Mouse (Mus musculus): Measurements from ENCODE around the gene Dirc2. TPM values are rescaled to one million over a fixed set of nuclear protein-coding genes. Genes with fewer than 3 reads are reported as not detected.

The Dirc2 gene
- polyA plus RNA-seq, 1 experiment from 2014 or later, result 17.0 TPM

DNA sequence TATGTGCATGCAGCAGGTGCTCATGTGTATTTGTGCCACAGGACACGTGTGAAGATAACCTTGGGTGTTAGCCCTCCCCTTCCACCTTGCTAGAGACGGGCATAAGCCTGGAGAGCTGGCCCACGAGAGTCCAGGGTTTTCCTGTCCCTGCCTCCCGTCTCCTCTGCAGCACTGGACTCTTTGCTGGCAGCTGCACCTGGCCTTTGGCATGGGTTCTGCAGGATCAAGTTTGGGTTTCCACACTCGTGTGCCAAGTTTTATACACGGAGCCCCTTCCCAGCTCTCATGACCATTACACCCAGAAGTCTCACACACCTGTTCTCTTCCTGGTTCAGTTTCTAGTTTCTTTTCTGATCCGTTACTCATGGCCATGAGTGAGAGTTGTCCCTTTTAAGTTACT is 55.5 kb downstream of the Dirc2 start:
- no peak overlapping the region for H3K4me2 ChIP-seq
- 45% methylated on average over 7 of the region's 7 CpGs for WGBS
- no peak for ATAC-seq (ENCODE audit: insufficient number of reproducible peaks, insufficient read depth, low FRiP score, low TSS enrichment, low read depth)
- no peak overlapping the region for H3K4me3 ChIP-seq (replicated peaks)
- H3K9me3 ChIP-seq, result no peaks in the 10 kb centered on the region; the same call in 1 of the 2 replicates
- H3K27me3 ChIP-seq, result no peaks in the 10 kb centered on the region
- no peak overlapping the region; the same call in 1 of the 2 replicates for H3K27ac ChIP-seq
- peaks cover 51% of the 10 kb centered on the region for H3K4me1 ChIP-seq (replicated peaks)
- no peak overlapping the region for H3K9ac ChIP-seq (replicated peaks)
- peaks cover 15% of the 10 kb centered on the region; the same call in 1 of the 2 replicates for H3K36me3 ChIP-seq

DNA sequence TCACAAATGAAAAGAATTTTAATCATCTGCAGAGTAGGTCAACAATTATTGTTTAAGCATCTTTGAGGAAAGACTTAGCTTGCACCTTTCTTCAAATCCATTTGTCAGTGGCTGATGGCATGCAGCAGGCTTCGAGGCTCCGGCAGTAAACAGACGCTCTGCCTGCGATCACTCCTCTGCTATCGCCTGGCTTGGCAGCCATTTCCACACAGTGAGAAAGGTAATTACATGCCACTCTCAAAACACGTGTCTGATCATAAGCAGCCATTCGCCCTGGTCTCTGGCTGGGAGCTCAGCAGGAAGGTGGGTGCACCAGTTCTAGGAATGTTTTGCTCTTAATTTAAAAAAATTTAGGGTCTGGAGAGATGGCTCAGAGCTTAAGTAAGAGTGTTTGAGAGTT is 58.2 kb downstream of the Dirc2 start:
- Histone ChIP-seq H3K36me3 (peaks cover 3% of the 10 kb centered on the region; the same call in 1 of the 2 replicates), H3K4me3 (replicated peaks) (no peak overlapping the region), H3K27ac (no peak overlapping the region), H3K27me3 (no peaks in the 10 kb centered on the region), H3K4me2 (no peak overlapping the region), H3K4me1 (replicated peaks) (peaks cover 62% of the 10 kb centered on the region), H3K9ac (replicated peaks) (no peak overlapping the region), H3K9me3 (no peaks in the 10 kb centered on the region)
- 26% methylated on average over 7 of the region's 7 CpGs for WGBS
- ATAC-seq (ENCODE audit: insufficient number of reproducible peaks, insufficient read depth, low FRiP score, low TSS enrichment, low read depth), result no peak

DNA sequence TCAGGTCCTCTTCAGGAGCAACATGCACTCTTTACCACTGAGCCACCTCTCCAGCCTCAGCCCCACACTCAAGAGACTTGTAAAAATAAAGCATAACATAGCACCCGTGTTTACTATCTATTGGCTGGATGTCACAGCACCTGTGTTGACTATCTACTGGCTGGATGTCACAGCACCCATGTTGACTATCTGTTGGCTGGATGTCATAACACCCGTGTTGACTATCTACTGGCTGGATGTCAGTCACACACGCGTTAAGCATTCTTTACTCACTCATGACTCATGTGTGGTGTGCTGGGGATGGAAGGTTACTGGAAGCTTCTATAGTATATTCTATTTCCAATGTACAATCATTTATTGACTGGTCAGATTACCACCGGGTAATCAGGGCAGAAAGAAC is 62.2 kb downstream of the Dirc2 start:
- Histone ChIP-seq H3K36me3 (peaks cover 3% of the 10 kb centered on the region; the same call in 1 of the 2 replicates), H3K27ac (no peak overlapping the region), H3K4me3 (replicated peaks) (no peak overlapping the region), H3K27me3 (no peaks in the 10 kb centered on the region), H3K9me3 (no peaks in the 10 kb centered on the region), H3K4me2 (no peak overlapping the region), H3K4me1 (replicated peaks) (peaks cover 49% of the 10 kb centered on the region), H3K9ac (replicated peaks) (no peak overlapping the region)
- WGBS, result 90% methylated on average over 5 of the region's 5 CpGs
- ATAC-seq (ENCODE audit: insufficient number of reproducible peaks, insufficient read depth, low FRiP score, low TSS enrichment, low read depth), result no peak

DNA sequence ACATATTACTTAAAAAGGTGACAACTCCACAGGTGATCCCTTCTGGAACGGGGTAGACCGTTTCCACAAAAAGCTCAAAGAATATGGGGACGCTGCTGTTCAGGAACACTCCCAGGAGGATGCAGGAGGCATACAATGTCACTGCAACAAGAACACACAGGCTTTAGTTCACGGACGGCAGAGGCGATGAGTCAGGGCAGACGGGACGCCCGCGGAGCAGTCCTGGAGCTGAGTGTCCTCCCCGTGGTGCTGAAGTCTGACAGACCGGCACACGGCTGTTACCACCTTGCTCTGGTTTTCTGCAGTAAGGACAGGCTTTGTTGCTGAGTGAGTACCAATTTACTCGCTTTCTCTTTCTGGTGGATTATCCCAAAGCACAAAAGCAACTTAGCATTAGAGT is 64.4 kb downstream of the Dirc2 start:
- no peak for ATAC-seq (ENCODE audit: insufficient number of reproducible peaks, insufficient read depth, low FRiP score, low TSS enrichment, low read depth)
- Histone ChIP-seq H3K36me3 (peaks cover 3% of the 10 kb centered on the region; the same call in 1 of the 2 replicates), H3K27me3 (no peaks in the 10 kb centered on the region), H3K9ac (replicated peaks) (no peak overlapping the region), H3K4me1 (replicated peaks) (peaks cover 38% of the 10 kb centered on the region), H3K4me3 (replicated peaks) (no peak overlapping the region), H3K9me3 (no peaks in the 10 kb centered on the region), H3K27ac (no peak overlapping the region), H3K4me2 (no peak overlapping the region)
- WGBS, result 75% methylated on average over 14 of the region's 14 CpGs

DNA sequence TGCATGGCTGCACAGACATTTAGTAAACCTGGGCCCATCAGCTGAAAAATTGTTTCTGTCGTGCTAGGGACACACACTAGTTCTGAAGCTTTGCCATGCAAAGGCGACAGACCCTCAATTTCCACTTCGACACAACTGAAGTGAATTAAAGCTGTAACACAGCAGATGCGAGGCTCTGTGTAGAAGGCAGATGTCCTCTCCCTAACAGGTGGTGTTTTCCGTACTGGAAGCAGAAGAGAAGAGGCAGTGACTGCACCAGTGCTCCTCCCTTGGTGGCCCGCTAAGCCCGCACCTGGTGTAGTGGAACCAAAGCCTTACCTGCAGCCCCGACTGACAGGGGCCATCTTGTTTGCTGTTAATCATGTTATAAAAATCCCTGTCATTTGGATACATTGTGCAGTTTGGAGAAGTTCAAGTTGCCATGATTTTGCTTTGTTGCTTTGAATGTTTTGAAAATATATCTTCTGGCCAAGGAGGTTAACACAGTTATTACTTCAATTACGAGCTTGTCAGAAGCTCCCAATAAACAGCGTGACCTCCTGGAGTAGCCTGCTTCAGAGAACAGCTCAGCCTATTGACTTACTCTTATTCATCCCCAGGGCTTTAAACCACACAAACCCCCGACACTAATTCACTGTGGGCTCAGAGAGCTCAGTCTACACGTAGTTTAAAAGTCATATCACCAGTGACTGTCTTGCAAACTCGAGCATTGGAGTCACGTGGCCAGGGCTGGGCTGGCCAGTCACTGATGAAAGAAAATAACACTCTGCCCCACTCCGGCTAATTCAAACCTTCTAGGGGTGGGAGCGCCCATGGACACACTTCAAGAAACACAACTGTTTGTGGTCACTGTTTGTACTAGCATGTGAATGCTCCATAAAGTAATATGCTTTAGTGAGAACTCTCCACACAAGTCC is 65.1 kb downstream of the Dirc2 start:
- no peak overlapping the region for H3K4me2 ChIP-seq
- H3K4me3 ChIP-seq (replicated peaks), result no peak overlapping the region
- no peak overlapping the region for H3K27ac ChIP-seq
- no peak for ATAC-seq (ENCODE audit: insufficient number of reproducible peaks, insufficient read depth, low FRiP score, low TSS enrichment, low read depth)
- H3K9me3 ChIP-seq, result no peaks in the 10 kb centered on the region
- H3K9ac ChIP-seq (replicated peaks), result no peak overlapping the region
- WGBS, result 45% methylated on average over 16 of the region's 16 CpGs
- peaks cover 38% of the 10 kb centered on the region for H3K4me1 ChIP-seq (replicated peaks)
- H3K27me3 ChIP-seq, result no peaks in the 10 kb centered on the region
- H3K36me3 ChIP-seq, result peaks cover 3% of the 10 kb centered on the region; the same call in 1 of the 2 replicates

DNA sequence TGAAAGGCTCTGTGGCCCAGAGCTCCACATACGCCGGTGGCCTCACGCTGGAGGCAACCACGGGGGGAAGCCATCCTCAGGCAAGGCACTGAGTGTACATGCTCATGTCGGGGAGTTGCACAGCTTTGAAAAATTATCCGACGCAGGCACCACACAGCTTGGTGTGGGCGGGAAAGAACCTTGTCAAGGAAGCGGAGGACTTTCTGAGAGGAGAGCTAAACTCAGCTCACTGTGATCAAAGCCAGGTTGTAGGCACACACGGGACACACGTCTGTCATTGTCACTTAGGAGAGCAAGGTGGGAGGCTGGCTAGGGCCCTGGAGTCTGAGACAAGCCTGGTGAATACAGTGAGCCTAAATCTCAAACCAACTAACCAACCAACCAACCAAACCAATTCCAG is 67.3 kb downstream of the Dirc2 start:
- H3K4me3 ChIP-seq (replicated peaks), result no peak overlapping the region
- WGBS, result 59% methylated on average over 11 of the region's 11 CpGs
- ATAC-seq (ENCODE audit: insufficient number of reproducible peaks, insufficient read depth, low FRiP score, low TSS enrichment, low read depth), result no peak
- no peaks in the 10 kb centered on the region for H3K9me3 ChIP-seq
- no peak overlapping the region for H3K9ac ChIP-seq (replicated peaks)
- H3K27me3 ChIP-seq, result no peaks in the 10 kb centered on the region
- no peak overlapping the region for H3K27ac ChIP-seq
- peaks cover 10% of the 10 kb centered on the region for H3K36me3 ChIP-seq
- H3K4me2 ChIP-seq, result no peak overlapping the region
- H3K4me1 ChIP-seq (replicated peaks), result peaks cover 35% of the 10 kb centered on the region

DNA sequence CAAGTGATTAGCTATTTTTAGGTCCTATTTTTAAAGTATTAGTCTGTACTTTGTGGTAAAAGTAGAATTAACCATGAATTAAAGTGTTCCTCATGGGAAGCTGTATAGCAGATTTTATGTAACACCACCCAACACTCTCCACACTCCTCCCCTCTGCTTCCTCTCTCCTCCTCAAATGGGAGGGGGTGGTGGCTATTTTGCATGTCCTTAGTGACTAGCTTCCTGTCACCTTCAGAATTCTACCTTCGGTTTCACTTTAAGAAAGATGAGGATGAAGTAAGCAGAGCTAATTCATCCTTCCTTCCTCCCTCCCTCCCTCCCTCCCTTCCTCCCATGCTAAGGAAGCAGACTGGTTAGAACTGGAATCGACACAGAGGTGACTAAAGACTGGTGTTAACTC is 73.1 kb downstream of the Dirc2 start:
- no peak overlapping the region for H3K27ac ChIP-seq
- no peak overlapping the region for H3K4me2 ChIP-seq
- H3K9ac ChIP-seq (replicated peaks), result no peak overlapping the region
- no peak for ATAC-seq (ENCODE audit: insufficient number of reproducible peaks, insufficient read depth, low FRiP score, low TSS enrichment, low read depth)
- H3K9me3 ChIP-seq, result peaks cover 4% of the 10 kb centered on the region; the same call in 1 of the 2 replicates
- H3K4me3 ChIP-seq (replicated peaks), result no peak overlapping the region
- H3K27me3 ChIP-seq, result no peaks in the 10 kb centered on the region
- H3K4me1 ChIP-seq (replicated peaks), result no peaks in the 10 kb centered on the region
- WGBS, result 64% methylated on average over 2 of the region's 2 CpGs
- H3K36me3 ChIP-seq, result peaks cover 23% of the 10 kb centered on the region

DNA sequence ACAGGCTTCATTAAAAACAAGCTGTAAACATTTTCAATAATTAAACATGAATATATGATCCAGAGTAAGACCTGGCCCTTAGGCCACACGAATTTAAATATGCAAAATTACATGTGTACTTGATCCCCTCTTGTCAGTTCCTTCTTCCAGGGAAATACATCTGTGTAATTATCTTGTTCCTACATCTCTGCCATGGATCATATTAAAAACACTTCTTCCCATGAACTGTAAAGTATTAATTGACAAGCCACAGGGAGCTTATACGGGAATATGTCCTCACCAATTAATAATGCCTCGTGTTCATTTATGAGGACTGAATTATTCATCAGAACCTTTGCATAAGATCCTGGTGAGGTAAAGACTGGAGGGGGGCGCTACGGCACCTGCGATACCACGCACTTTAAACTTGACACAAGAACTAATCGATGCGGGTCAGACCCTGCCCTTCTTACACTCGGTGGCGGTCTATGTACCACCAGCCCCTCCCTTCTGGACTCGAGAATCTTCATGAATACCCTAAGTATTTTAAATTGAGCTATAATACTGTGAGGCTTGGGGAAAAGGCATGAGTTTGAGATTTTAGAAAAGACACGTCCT is 74.8 kb downstream of the Dirc2 start:
- Histone ChIP-seq H3K4me3 (replicated peaks) (no peak overlapping the region), H3K4me1 (replicated peaks) (no peaks in the 10 kb centered on the region), H3K36me3 (peaks cover 23% of the 10 kb centered on the region), H3K4me2 (no peak overlapping the region), H3K27me3 (no peaks in the 10 kb centered on the region), H3K9ac (replicated peaks) (no peak overlapping the region), H3K27ac (no peak overlapping the region), H3K9me3 (peaks cover 4% of the 10 kb centered on the region; the same call in 1 of the 2 replicates)
- 88% methylated on average over 13 of the region's 13 CpGs for WGBS
- no peak for ATAC-seq (ENCODE audit: insufficient number of reproducible peaks, insufficient read depth, low FRiP score, low TSS enrichment, low read depth)

DNA sequence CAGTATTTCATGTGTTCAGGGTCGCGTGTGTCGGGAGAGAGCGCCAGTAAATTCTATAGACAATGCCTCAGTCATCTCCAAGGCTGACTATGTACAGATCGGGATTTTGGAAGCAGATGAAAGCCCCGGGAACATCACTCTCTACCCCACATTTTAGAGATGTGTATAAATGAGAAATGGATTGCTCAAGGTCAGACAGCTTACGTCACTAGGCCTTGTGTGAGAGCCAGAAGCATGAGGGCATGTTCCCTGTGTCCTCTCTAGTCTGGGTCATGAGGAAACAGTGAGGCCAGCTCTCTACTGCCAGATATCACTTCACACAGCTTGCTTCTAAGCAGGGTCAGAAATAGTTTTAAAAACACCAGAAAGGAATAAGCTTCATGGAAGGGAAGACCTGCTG is 77.5 kb downstream of the Dirc2 start:
- no peak for ATAC-seq (ENCODE audit: insufficient number of reproducible peaks, insufficient read depth, low FRiP score, low TSS enrichment, low read depth)
- peaks cover 13% of the 10 kb centered on the region for H3K36me3 ChIP-seq
- 96% methylated on average over 7 of the region's 7 CpGs for WGBS
- no peak overlapping the region for H3K27ac ChIP-seq
- peaks cover 4% of the 10 kb centered on the region; the same call in 1 of the 2 replicates for H3K9me3 ChIP-seq
- H3K4me2 ChIP-seq, result no peak overlapping the region
- no peak overlapping the region for H3K4me3 ChIP-seq (replicated peaks)
- no peaks in the 10 kb centered on the region; the same call in 1 of the 2 replicates for H3K4me1 ChIP-seq (replicated peaks)
- no peaks in the 10 kb centered on the region for H3K27me3 ChIP-seq
- H3K9ac ChIP-seq (replicated peaks), result no peak overlapping the region

DNA sequence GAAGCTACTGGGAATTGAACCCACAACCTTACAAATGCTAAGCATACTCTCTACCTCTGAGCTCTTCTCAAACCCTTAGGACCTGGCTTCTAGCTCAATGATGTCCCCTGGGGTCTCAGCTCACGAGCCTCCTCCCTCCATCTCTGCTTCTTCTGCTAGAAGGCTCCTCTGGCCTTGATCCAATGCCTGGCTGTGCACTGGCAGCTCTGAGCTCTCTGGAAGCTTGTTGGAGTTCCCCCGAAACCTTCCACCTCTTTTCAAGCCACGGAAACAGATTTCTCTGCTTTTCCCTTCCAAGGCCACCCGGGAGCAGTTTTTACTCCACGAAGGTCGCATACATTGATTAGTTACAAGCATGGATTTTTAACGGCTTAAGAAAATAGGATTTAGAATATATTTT is 82.7 kb downstream of the Dirc2 start:
- no peak for ATAC-seq (ENCODE audit: insufficient number of reproducible peaks, insufficient read depth, low FRiP score, low TSS enrichment, low read depth)
- no peak overlapping the region for H3K9ac ChIP-seq (replicated peaks)
- no peaks in the 10 kb centered on the region for H3K36me3 ChIP-seq
- H3K4me2 ChIP-seq, result no peak overlapping the region
- H3K9me3 ChIP-seq, result no peaks in the 10 kb centered on the region
- 65% methylated on average over 7 of the region's 7 CpGs for WGBS
- H3K4me3 ChIP-seq (replicated peaks), result no peak overlapping the region
- H3K27me3 ChIP-seq, result no peaks in the 10 kb centered on the region
- no peaks in the 10 kb centered on the region; the same call in 1 of the 2 replicates for H3K4me1 ChIP-seq (replicated peaks)
- H3K27ac ChIP-seq, result no peak overlapping the region

DNA sequence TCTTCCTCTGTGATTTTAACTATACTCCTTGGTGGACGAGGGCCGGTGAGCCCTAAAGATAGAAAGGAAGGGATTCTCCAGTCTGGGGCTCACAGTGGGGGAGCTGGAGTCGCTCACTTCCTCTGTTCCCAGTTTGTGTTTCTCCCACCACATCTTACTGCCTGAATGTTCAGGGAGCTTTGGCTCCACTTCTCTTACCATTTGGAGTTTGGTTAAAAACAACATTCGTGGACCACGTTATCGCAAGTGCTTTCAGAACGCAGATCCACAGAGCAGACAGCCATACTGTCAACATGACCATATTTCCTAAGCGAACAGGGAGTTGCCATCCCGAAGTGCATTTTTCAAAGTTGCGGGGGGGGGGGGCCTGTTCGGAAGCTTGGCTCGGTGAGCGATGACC is 84.1 kb downstream of the Dirc2 start:
- no peaks in the 10 kb centered on the region for H3K27me3 ChIP-seq
- no peak overlapping the region for H3K9ac ChIP-seq (replicated peaks)
- no peaks in the 10 kb centered on the region for H3K9me3 ChIP-seq
- H3K27ac ChIP-seq, result no peak overlapping the region
- H3K4me1 ChIP-seq (replicated peaks), result no peaks in the 10 kb centered on the region; the same call in 1 of the 2 replicates
- H3K4me2 ChIP-seq, result no peak overlapping the region
- 79% methylated on average over 13 of the region's 13 CpGs for WGBS
- no peak for ATAC-seq (ENCODE audit: insufficient number of reproducible peaks, insufficient read depth, low FRiP score, low TSS enrichment, low read depth)
- H3K4me3 ChIP-seq (replicated peaks), result no peak overlapping the region
- H3K36me3 ChIP-seq, result no peaks in the 10 kb centered on the region
